Mouse (Mus musculus): Measurements from ENCODE around the gene Rtl6. TPM values are rescaled to one million over a fixed set of nuclear protein-coding genes. Genes with fewer than 3 reads are reported as not detected.

Rtl6 gene
- polyA plus RNA-seq, 1 experiment from 2014 or later: 0.74 TPM

- Histone ChIP-seq H3K9ac (no peak overlapping the region), H3K27me3 (no peaks in the 10 kb centered on the region), H3K36me3 (replicated peaks) (no peaks in the 10 kb centered on the region), H3K27ac (replicated peaks) (no peak overlapping the region), H3K9me3 (replicated peaks) (no peaks in the 10 kb centered on the region), H3K4me1 (replicated peaks) (0 out of 2 replicates have a peak, but pooled peaks cover 6% of the 10 kb centered on the region), H3K4me2 (no peak overlapping the region), H3K4me3 (replicated peaks) (no peak overlapping the region)
- ATAC-seq (ENCODE audit: insufficient read depth): no peak
- WGBS (ENCODE audit: insufficient replicate concordance): 62% methylated on average over 4 of the region's 4 CpGs
Observed at GRCm38 (mm10) chr15:84588371-84588821, 30.8 kb upstream of the Rtl6 start.

DNA sequence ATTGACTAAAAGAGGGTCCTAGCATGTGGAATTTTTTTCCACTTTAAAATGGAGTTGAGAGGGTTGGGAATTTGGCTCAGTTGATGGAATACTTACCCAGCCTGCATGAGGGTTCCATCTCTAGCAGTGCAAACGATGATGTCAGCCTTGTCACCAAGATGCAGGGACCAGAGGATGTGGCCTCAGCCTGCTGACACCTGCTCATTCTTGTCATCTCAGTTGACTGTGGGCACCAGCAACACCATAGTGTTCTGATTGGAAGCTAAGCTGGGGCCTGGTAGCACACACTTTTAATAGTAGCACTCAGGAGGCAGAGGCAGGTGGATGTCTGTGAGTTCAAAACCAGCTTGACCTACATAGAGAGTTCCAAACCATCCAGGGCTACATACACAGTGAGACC is 21.0 kb upstream of the Rtl6 start:
- Histone ChIP-seq H3K4me1 (replicated peaks) (no peaks in the 10 kb centered on the region), H3K9ac (no peak overlapping the region), H3K9me3 (replicated peaks) (no peaks in the 10 kb centered on the region), H3K4me3 (replicated peaks) (no peak overlapping the region), H3K27ac (replicated peaks) (no peak overlapping the region), H3K4me2 (no peak overlapping the region), H3K27me3 (no peaks in the 10 kb centered on the region), H3K36me3 (replicated peaks) (no peaks in the 10 kb centered on the region)
- no peak for ATAC-seq (ENCODE audit: insufficient read depth)
- 53% methylated on average over 1 of the region's 1 CpGs for WGBS (ENCODE audit: insufficient replicate concordance)

DNA sequence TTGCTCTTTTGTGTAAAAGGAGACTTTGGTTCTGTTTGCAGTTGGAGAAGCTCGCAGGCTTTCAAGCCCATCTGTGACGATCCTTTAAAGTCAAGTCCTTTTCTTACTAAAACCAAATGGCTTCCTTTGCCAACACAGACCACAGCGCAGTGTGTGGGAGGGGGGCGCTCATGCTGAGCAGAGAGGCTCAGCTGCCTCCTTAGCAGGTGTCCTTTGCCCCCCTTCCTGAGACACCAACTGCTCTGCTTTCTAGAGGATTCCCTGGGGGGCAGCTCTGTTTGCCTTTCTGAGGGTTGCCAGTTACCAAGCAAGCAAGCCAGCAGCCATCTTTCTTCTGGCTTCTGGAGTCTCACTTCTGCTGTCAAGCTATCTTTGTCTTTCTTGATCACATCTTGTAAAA is 19.4 kb upstream of the Rtl6 start:
- no peaks in the 10 kb centered on the region for H3K9me3 ChIP-seq (replicated peaks)
- no peak overlapping the region for H3K4me3 ChIP-seq (replicated peaks)
- no peaks in the 10 kb centered on the region for H3K4me1 ChIP-seq (replicated peaks)
- no peak for ATAC-seq (ENCODE audit: insufficient read depth)
- H3K4me2 ChIP-seq: no peak overlapping the region
- no peaks in the 10 kb centered on the region for H3K27me3 ChIP-seq
- H3K36me3 ChIP-seq (replicated peaks): no peaks in the 10 kb centered on the region
- H3K27ac ChIP-seq (replicated peaks): no peak overlapping the region
- WGBS (ENCODE audit: insufficient replicate concordance): 51% methylated on average over 4 of the region's 4 CpGs
- H3K9ac ChIP-seq: no peak overlapping the region

DNA sequence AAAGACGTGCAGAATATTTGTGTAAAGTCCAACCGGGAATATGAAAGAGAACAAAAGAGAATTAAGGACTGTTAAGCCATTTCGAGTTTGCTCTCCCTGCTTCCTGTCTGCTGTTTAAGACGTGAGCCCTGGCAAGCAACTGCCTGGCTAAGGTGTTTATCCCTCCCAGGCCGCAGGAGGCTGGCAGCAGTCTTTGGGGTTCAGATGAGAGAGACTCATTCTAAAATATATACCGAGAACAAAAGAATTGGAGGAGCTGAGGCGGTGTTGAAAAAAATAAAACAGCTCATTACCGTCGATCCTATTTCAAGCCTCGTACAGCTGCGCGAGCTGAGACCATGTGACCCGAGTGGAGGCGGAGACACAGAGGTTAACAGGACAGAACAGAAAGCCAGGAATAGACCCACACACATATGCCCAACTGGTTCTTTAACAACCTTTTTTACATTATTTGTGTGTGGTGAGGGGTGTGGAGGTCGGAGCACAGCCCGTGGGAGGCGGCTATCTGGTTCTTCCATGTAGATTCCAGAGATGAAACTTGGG is 9.0 kb upstream of the Rtl6 start:
- H3K4me3 ChIP-seq (replicated peaks): no peak overlapping the region
- H3K4me1 ChIP-seq (replicated peaks): no peaks in the 10 kb centered on the region
- WGBS (ENCODE audit: insufficient replicate concordance): 59% methylated on average over 17 of the region's 17 CpGs
- H3K4me2 ChIP-seq: no peak overlapping the region
- no peaks in the 10 kb centered on the region for H3K36me3 ChIP-seq (replicated peaks)
- no peak for ATAC-seq (ENCODE audit: insufficient read depth)
- no peak overlapping the region for H3K27ac ChIP-seq (replicated peaks)
- H3K9ac ChIP-seq: no peak overlapping the region
- H3K27me3 ChIP-seq: no peaks in the 10 kb centered on the region
- no peaks in the 10 kb centered on the region for H3K9me3 ChIP-seq (replicated peaks)

DNA sequence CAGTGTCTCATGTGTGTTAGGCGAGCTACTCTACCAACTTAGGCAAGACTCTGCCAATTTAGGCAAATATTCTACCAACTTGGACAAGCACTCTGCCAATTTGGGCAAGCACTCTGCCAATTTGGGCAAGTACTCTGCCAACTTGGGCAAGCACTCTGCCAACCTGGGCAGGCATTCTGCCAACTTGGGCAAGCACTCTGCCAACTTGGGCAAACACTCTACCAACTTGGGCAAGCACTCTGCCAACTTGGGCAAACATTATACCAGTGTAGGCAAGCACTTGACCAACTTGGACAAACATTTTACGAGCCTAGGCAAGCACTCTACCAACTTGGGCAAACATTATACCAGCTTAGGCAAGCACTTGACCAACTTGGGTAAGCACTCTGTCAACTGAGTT is 3.9 kb upstream of the Rtl6 start:
- Histone ChIP-seq H3K9ac (no peak overlapping the region), H3K27ac (replicated peaks) (no peak overlapping the region), H3K36me3 (replicated peaks) (no peaks in the 10 kb centered on the region), H3K4me1 (replicated peaks) (0 out of 2 replicates have a peak, but pooled peaks cover 3% of the 10 kb centered on the region), H3K4me3 (replicated peaks) (no peak overlapping the region), H3K9me3 (replicated peaks) (no peaks in the 10 kb centered on the region), H3K4me2 (no peak overlapping the region), H3K27me3 (no peaks in the 10 kb centered on the region)
- no peak for ATAC-seq (ENCODE audit: insufficient read depth)
- 57% methylated on average over 2 of the region's 2 CpGs for WGBS (ENCODE audit: insufficient replicate concordance)

GRCm38 (mm10) chr15:84556674-84557073 is 949 bp downstream of the Rtl6 start:
- Histone ChIP-seq H3K27me3 (no peaks in the 10 kb centered on the region), H3K4me3 (replicated peaks) (no peak overlapping the region), H3K4me1 (replicated peaks) (0 out of 2 replicates have a peak, but pooled peaks cover 3% of the 10 kb centered on the region), H3K36me3 (replicated peaks) (no peaks in the 10 kb centered on the region), H3K27ac (replicated peaks) (no peak overlapping the region), H3K9me3 (replicated peaks) (no peaks in the 10 kb centered on the region), H3K4me2 (no peak overlapping the region), H3K9ac (no peak overlapping the region)
- ATAC-seq (ENCODE audit: insufficient read depth): no peak
- whole genome bisulfite sequencing (ENCODE audit: insufficient replicate concordance): 89% methylated on average over 17 of the region's 17 CpGs

DNA sequence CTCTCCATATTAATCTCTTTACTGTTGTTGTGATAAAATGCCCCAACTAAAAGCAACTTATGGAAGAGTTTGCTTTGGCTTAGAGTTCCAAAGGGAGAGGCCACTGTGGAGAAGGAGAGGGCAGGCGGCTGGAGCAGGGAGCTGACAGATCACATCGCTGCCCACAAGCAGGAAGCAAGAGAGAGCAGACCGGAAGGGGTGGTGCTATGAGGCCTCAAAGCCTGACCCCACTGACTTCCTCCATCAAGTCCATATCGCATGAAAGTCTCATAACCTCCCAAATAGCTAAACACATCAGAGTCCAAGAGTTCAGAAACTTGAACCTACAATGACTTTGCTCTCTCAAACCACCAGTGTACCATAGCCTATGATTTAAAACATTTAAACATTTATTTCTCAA is 6.6 kb downstream of the Rtl6 start:
- 19% methylated on average over 4 of the region's 4 CpGs for WGBS (ENCODE audit: insufficient replicate concordance)
- no peaks in the 10 kb centered on the region for H3K4me1 ChIP-seq (replicated peaks)

DNA sequence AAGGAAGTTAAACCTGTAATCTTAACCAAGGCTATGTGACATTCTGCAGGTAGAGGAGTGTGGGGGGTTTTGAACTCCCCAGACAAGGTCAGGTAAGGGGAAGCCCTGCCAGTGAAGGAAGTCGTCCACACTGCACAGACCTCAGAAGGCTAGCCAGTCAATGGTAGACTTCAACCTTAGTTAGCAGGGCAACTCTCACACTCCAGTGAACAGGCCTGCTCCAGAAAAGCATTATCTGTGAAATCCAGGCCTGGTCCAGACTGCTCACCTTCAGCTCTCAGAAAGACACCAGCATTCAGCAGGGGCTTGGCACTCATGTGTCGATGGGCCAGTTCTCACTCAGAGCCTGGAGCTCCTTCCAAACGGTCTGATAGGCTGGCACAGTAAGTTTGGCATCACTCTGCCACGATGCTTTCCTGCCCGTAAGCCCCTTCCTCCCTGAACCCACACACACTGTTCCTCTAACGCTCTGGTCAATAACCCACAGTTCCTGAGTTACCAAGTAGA is 8.3 kb downstream of the Rtl6 start:
- no peaks in the 10 kb centered on the region for H3K27me3 ChIP-seq
- H3K9me3 ChIP-seq (replicated peaks): no peaks in the 10 kb centered on the region
- ATAC-seq (ENCODE audit: insufficient read depth): no peak
- no peak overlapping the region for H3K4me3 ChIP-seq (replicated peaks)
- no peaks in the 10 kb centered on the region for H3K36me3 ChIP-seq (replicated peaks)
- H3K9ac ChIP-seq: no peak overlapping the region
- WGBS (ENCODE audit: insufficient replicate concordance): 56% methylated on average over 6 of the region's 6 CpGs
- no peaks in the 10 kb centered on the region for H3K4me1 ChIP-seq (replicated peaks)
- no peak overlapping the region for H3K4me2 ChIP-seq
- H3K27ac ChIP-seq (replicated peaks): no peak overlapping the region

More for the DNA sequence above, 6.6 kb downstream of the Rtl6 start:
- Histone ChIP-seq H3K4me2 (no peak overlapping the region), H3K9me3 (replicated peaks) (no peaks in the 10 kb centered on the region), H3K36me3 (replicated peaks) (no peaks in the 10 kb centered on the region), H3K4me3 (replicated peaks) (no peak overlapping the region), H3K27me3 (no peaks in the 10 kb centered on the region), H3K9ac (no peak overlapping the region), H3K27ac (replicated peaks) (no peak overlapping the region)
- no peak for ATAC-seq (ENCODE audit: insufficient read depth)

DNA sequence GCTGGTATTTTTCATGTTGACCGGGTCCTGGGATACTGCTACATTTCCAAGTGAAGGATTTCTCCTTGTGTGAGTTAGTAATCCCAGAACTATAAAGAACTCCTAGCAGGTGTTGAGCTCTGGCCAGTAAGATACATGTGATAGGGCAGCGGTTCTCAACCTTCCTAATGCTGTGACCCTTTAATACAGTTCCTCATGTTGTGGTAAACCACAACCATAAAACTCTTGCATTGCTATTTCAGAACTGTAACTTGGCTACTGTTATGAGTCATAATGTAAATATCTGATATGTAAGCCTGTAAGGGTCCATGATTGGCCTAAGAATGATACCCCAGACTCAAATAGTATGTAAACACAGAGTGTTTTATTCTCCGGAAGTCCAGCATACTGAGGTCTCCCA is 11.6 kb downstream of the Rtl6 start:
- Histone ChIP-seq H3K27me3 (no peaks in the 10 kb centered on the region), H3K9ac (no peak overlapping the region), H3K9me3 (replicated peaks) (no peaks in the 10 kb centered on the region), H3K4me3 (replicated peaks) (no peak overlapping the region), H3K36me3 (replicated peaks) (no peaks in the 10 kb centered on the region), H3K4me1 (replicated peaks) (no peaks in the 10 kb centered on the region), H3K4me2 (no peak overlapping the region), H3K27ac (replicated peaks) (no peak overlapping the region)
- ATAC-seq (ENCODE audit: insufficient read depth): no peak
- WGBS (ENCODE audit: insufficient replicate concordance): 54% methylated on average over 3 of the region's 3 CpGs

GRCm38 (mm10) chr15:84541175-84541574 is 16.4 kb downstream of the Rtl6 start:
- H3K9ac ChIP-seq: no peak overlapping the region
- no peaks in the 10 kb centered on the region for H3K9me3 ChIP-seq (replicated peaks)
- H3K27ac ChIP-seq (replicated peaks): no peak overlapping the region
- no peaks in the 10 kb centered on the region for H3K36me3 ChIP-seq (replicated peaks)
- H3K4me1 ChIP-seq (replicated peaks): no peaks in the 10 kb centered on the region
- no peak for ATAC-seq (ENCODE audit: insufficient read depth)
- H3K4me3 ChIP-seq (replicated peaks): no peak overlapping the region
- H3K27me3 ChIP-seq: no peaks in the 10 kb centered on the region
- H3K4me2 ChIP-seq: no peak overlapping the region
- 53% methylated on average over 5 of the region's 5 CpGs for WGBS (ENCODE audit: insufficient replicate concordance)

GRCm38 (mm10) chr15:84538974-84539588 is 18.5 kb downstream of the Rtl6 start:
- Histone ChIP-seq H3K9me3 (replicated peaks) (no peaks in the 10 kb centered on the region), H3K27ac (replicated peaks) (no peak overlapping the region), H3K36me3 (replicated peaks) (no peaks in the 10 kb centered on the region), H3K4me3 (replicated peaks) (no peak overlapping the region), H3K4me2 (no peak overlapping the region), H3K27me3 (no peaks in the 10 kb centered on the region), H3K9ac (no peak overlapping the region), H3K4me1 (replicated peaks) (no peaks in the 10 kb centered on the region)
- ATAC-seq (ENCODE audit: insufficient read depth): no peak
- 63% methylated on average over 15 of the region's 15 CpGs for WGBS (ENCODE audit: insufficient replicate concordance)

- Histone ChIP-seq H3K9me3 (replicated peaks) (no peaks in the 10 kb centered on the region), H3K27me3 (no peaks in the 10 kb centered on the region), H3K27ac (replicated peaks) (no peak overlapping the region), H3K9ac (no peak overlapping the region), H3K4me3 (replicated peaks) (no peak overlapping the region), H3K4me2 (no peak overlapping the region), H3K36me3 (replicated peaks) (no peaks in the 10 kb centered on the region), H3K4me1 (replicated peaks) (no peaks in the 10 kb centered on the region)
- 70% methylated on average over 10 of the region's 10 CpGs for WGBS (ENCODE audit: insufficient replicate concordance)
- ATAC-seq (ENCODE audit: insufficient read depth): no peak
Observed at GRCm38 (mm10) chr15:84537117-84537516, 20.5 kb downstream of the Rtl6 start.
